Mouse (Mus musculus) gastrocnemius, postnatal 10 days (tissue): Measurements from ENCODE around the gene Ano2. TPM values are rescaled to one million over a fixed set of nuclear protein-coding genes. Genes with fewer than 3 reads are reported as not detected.

ENCODE experiments used
- DNase-seq: peaks from one replicate; pipeline ENCODE4 v3.0.0; 2021; ENCODE audit warnings: mixed read lengths
- long read RNA-seq, 2 experiments: library from polyadenylated mRNA; stranded (forward); transcript quantifications; one replicate each; pipeline ENCODE4 v2.0.0; 2021
- total RNA-seq, 2 experiments: library from RNA; stranded (reverse); gene quantifications; 2 replicates each; pipeline ENCODE4 v1.2.3; 2021

The Ano2 gene
- under 1 TPM; 0.12 to 0.14 TPM for total RNA-seq
- long read RNA-seq, experiment 1 = 0 reads
- long read RNA-seq, experiment 2 = 0 reads

DNA sequence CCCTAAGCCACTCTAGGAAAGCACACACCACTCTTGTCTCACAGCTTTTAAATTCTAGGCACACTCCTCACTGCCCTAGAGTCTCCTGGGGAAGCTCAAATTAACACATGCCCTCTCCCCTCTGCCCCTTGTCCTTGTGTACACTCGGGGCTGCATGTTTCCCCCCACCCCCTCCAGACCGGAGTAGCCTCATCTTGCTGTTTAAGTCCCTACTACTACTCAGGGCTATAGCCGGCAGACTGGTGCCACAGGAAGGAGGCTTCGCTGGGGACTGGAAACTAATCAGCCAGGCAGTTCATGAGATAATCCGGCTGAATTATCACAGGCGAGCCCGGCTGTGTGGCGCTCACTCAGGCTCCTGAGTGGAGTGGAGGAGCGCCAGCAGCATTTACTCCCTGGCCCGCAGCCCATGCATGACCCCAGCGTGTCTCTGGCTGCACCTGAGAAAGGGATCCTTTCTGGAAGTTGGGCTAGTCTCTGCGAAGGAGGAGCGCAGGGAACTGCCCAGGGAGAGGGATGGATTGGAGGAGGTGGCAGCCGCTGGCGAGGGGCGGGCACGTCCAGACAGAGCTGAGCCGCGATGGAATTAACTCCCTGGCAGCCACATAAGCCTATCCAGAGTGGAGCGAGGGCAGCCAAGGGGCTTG is at the start of gene Ano2:
Gene Ano2 (plus strand): TSS at position 363 of the 647 bp plus-strand sequence.
- DNase-seq = no peak

DNA sequence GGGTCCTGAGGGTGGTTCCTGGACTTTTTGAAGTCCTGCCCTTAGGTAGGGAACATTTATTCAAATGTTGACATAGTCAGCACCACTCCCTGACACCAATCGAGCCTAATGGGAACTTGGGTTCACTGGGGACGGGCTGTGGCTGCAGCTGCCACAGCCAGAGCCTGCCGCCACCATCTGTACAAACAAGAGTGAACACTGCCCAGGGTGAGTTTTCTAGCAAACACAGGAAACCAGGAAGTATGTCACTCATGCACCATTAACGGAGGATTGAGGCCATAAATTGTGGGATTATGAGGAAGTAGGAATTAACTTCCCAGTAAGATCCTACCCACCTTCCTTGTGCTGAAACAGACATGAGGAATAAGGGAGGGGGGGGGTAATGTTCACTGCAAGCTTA is 49.7 kb upstream of the Ano2 start:
- no peak for DNase-seq

DNA sequence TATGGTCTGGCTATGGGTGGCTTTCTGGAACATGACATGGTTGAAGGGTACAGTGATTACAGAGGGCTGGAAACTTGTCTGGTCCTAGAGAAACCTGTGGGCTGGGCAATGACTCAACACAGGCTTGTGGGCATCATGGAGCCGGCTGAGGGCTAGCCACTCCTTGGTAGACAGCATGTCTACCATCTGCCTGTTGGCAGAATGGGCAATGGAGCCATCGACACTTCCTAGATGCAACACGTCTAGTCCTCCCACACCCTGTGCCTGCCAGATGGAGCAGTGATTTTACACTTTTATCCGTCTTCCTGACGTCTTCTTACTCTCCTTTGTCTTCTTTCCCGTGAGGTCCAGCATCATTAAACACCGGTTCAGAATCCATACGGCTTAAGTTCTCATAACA is 49.1 kb upstream of the Ano2 start:
- DNase-seq = no peak

DNA sequence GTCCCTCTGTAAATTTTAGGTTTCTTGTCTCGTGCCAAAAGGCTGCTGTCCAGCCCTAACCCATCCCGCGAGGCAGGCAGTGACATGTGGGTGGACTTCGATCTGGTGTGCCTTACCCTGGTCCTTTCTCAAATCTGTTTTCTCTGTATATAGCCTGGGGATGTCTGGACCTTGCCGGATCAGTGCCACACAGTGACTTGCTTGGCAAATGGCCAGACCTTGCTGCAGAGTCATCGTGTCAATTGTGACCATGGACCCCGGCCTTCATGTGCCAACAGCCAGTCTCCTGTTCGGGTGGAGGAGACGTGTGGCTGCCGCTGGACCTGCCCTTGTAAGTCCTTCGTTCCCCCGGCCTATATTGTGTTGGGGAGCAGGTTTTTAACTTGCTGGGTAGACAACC is 41.3 kb upstream of the Ano2 start:
- DNase-seq = no peak

DNA sequence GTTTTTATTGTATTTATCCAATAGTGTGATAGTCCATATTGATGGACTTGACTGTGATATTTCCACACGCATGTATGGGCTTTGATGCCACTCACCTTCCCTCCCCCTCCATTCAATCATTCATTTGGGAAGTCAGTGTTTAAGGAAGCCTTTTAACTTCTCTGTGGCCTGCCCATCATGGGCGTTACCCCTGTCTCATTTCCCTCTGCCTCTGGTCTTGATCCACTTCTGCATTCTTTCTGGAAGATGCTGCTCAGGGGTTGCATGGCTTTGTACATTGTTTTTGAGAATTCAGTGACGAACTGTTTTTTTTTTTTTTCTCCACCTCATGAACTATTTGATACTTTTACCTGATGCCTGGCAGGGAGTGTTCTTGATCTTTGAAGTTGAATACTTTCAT is 38.9 kb upstream of the Ano2 start:
- no peak for DNase-seq

DNA sequence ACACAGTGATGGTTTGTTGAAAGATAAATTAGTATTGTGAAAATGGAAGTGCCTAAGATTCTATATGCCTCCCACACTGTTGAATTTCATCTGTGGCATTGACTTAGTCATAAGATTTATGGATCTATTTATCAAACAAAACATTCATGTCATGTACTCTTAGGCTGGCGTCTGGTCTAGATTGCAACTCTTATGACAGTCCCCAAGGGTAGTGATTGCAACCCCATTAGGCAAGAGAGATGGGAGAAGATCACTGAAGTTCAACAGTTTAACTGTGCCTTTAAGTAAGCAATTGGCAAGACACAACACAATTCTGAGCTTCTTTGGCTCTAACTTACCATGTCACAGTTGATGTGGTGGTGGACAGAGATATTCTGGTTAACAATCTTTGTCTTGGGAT is 36.8 kb upstream of the Ano2 start:
- DNase-seq = no peak

DNA sequence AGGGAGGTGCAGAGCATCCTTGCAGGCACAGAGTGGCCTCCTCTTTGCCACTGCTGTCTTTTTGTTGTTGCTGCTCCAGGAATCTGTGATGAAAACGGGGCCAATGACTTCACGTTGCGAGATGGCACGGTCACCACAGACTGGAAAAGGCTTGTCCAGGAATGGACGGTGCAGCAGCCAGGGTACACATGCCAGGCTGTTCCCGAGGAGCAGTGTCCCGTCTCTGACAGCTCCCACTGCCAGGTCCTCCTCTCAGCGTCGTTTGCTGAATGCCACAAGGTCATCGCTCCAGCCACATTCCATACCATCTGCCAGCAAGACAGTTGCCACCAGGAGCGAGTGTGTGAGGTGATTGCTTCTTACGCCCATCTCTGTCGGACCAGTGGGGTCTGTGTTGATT is 33.3 kb upstream of the Ano2 start:
- no peak for DNase-seq

DNA sequence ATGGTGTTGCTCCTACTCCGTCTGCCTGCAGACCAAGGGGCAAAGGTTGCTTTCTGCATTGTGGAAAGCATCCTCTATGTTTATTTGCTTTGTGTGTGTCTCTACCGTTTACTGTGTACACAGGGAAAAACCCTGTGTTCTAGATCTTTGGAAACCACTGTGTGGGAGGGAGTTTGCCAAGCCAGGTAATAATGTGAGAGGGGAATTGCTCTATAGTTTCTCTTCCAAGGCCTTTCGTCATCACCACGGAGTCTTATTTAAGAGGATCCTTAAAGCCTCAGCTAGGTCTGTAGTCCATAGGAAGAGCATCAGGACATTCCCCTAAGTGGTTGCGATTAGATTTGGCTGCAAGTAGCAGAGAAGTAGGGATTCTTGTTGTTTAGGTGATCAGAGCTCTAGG is 32.3 kb upstream of the Ano2 start:
- DNase-seq = no peak

DNA sequence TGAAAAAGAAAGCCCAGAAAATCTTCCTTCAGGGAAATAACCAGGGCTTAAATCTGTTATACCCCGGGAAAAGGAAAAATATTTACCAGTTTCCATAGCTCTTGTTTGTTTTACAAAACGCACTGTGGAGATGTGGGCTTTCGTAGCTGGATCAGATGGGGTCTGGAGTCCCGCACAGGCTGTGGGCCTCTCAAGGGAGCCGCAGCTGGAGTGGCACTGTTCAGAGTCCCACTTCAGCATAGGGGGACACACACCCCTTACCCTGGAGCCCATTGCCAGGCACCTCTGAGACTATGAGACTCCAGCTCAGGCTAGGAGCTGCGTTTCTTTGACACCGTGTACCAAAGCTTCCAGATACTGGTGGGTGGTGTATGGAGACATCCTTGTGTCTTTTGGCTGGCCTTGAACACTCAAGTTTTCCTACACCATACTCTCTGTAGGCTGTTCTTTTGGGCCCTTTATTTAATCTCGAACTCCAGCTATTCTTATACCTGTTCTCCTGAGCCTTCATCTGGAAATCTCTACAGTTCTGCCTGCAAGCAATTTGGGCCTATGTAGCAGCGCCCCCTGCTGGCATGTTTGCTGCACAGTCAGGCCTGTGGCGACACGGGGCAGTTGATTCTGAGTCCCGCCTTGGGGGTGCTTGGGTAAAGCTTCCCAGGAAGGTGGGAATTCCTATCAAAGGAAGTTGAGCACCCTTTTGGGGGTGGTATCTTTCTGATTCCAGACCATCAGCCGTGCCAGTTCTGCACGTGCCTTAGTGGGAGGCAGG is 28.9 kb upstream of the Ano2 start:
- DNase-seq = peak; percentile 87

DNA sequence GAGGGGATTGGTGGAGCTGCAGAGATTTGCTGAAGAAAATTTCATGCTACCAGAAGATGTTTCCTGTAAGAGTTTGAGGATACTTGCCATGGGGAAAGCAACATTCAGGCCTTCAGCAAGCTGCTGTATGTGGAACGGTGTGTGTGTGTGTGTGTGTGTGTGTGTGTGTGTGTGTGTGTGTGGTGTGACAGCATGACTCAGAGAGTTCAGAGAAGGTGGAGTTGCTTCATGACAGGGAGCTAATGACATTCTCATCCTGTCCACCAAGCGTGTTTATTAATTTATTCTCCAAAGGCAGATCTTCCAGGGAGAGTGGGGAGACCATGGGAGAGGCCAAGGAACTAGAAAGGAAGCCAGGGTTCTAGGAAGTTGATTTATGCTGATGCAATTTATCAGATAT is 26.3 kb upstream of the Ano2 start:
- DNase-seq = no peak

DNA sequence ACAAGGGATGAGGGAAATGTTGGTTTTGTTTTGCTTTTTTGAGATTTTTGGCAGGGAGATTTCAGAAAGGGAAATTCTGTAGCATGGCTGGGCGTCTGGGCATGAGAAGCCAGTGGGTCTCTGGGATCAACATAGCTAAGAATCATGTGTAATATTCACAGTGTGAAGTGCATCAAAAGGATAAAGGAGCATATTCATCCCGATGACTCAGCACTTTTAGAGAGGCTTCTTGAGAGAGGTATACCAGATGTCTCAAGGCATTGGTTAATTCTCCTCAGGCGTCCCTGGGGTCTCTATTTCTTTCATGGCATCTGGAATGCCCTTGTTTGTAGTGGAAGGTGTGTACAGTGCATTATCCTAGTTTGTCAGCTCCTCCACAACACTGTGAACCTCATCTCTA is 18.4 kb upstream of the Ano2 start:
- DNase-seq = no peak

DNA sequence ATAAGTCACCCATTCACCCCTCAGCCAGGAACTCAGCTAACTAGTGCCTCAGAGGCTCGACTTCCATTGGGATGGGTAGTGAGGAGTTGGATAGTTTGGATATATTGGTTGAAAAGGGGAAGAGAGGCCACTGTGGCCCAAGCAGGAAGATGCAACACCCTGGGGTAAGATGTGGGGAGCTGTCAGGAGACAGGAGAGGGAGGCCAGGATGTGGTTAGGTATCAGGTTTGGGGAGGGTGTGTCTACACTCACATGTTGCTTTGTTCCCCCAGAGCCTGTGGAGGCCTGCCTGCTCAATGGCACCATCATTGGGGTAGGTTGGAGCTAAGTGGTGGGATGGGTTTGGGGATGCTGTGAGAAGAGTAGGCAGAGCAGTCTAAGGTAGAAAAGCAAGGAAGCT is 11.7 kb upstream of the Ano2 start:
- no peak for DNase-seq

DNA sequence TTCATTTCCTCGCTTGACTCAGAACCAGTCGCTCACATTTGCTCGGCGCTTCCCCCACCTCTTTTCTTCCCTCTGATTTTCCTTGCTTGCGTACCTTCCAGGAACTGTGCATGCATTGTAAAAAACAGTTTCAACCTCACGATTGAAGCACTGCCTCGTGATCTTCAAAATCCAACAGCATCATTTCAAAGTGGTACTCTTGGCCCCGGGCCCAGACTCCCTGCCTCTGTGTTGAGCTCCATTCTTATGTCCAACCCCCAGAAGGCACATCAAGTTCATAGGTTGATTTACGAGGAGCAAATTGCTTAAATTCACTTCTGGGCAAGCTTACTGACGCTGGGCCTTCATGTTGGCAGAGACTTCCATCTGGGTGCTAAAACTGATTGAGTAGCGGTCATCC is 9.6 kb upstream of the Ano2 start:
- no peak for DNase-seq

DNA sequence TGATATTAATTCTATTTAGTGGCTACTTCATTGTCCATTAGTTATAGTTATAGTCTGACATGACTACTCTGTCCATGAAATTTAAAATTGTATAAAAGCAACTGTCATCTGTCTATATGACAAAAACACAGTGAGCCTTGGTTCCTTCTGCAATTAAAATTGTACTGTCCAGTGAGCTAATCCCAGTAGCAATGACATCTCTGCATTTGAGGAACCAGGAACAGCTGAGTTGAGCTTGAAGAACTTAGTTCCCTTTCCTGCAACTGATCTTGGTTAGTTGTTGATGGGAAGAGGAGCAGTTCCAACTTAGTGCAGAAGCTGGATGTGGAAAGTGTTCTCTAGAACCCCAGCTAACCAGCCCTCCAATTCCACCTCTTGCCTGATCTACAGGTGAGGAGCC is 4.8 kb upstream of the Ano2 start:
- no peak for DNase-seq

DNA sequence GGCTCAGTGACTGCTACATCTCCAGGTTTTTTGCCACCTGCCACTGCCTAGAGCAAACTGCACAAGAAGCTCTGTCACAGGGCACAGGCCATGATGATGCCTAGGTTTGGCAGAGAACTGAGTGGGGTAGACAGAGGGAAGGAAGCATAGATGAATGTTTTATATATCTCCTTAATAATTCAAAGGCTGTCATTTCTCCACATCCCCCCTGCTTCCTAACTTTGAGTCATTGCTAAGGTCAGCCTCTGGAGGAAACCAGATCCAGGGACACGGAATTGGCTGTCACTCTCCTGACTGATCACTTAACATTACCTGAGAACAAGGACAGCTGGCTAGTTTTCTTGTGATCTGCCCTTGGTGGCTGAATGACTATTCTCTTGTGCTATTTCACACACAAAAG is 2.2 kb upstream of the Ano2 start:
- DNase-seq = no peak

DNA sequence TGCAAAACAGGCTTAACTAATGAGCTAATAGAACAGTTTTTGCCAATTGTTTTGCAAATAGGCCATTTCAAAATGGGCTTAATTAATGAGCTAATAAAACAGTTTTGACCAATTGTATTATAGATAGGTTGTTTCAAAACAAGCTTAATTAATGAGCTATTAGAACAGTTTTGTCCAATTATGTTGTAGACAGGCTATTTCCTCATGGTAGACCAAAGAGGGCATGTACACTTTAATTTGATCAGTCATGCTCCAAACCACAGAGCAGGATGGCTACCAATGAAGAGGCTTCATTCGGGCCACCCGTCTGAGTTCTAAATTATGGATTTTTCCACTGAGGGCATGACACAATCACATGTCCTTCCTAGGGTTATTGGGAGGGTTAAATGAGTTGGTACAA is 10.9 kb downstream of the Ano2 start:
- no peak for DNase-seq

DNA sequence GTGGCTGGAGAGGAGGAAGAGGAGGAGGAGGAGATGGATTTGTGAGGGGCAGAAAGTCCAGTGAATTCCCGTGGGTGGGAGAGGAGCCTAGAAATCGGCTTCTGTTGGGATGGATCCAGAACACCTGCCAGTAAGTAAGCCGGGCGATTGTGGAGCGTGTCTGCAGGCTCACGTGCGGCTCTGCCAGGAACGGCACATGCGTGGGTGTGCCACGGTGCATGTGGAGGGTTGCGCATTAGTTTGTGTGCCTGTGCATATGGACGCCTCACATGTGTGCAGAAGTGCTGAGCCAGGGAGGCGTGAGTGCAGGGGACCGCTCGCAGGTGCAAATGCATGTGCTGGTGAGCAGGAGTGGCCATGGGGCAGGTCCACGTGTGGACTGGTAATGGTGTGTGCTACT is 21.0 kb downstream of the Ano2 start:
- DNase-seq = no peak

DNA sequence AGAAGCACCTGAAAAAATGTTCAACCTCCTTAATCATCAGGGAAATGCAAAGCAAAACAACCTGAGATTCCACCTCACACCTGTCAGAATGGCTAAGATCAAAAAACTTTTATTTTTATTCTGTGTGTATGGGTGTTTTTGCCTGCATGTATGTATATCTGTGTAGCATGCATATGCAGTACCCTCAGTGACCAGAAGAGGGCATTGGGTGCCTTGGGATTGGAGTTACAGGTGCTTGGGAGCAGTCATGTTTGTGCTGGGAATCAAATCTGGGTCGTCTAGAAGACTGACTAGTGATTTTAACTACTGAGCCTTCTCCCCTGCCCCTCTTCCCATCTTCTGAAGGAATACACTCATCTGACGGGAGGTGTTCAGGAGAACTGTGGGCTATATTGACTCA is 36.2 kb downstream of the Ano2 start:
- no peak for DNase-seq

DNA sequence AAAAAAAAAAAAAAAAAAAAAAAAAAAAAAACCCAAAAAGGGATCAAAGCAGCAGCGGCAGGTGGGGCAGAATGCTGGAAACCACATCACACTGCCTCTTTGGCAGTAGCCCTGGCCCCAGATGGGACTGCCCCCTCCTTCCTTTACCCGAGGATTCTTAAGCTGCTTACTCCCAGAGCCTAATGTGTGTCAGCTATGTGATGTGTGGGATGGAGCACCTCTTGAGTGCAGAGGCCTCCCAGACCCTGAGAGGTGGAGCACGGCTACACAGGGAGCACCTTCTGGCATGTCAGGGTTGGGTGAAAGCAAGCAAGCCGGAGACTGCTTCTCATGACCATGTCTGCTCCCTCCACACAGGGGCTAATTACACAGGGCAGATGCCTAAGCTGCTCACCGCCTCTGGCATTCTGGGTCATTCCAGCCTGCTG is 37.3 kb downstream of the Ano2 start:
- no peak for DNase-seq

DNA sequence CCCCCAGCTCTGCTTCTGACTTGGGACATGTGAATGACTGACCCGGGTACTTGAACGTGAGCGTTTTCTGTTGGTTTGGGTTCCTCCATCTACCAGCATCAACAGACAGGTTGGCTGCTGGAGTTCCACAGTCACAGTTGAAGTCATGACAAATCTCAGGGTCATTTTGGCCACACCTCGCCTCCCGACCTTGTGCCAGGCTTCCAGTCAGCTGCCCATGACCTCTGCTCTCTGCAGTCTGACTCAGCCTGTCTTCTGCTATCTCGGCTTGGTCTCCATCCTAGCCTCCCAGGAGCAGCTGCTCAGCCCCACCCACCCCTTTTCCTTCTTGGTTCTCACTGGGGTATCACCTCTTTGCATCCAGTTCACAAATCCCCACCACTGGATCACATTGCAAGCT is 39.3 kb downstream of the Ano2 start:
- DNase-seq = no peak

DNA sequence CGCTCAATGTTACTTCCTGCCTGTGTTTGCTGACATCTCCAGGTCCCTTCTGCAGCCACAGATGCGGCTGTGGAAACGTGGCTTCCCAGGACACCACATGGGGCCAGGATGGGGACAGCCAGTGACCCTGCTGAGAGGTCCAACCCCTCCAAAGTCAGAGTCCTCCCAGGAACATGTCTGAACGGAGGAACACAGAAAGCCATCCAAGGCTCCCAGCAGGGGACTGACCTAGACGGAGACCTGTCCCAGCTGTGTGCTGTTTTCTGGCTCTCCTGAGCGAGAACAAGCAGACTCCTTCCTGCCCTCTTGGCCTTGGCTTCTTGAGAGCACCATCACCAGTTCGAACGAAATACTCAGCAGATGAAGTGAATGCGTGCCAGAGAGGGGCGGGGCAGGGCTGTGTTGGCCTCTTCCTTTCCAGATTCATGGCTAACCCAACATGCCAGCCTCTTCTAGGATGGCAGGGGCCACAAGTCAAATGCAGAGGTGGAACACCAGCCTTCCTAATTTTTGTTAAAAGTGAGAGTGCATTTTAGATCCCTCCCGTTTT is 39.8 kb downstream of the Ano2 start:
- DNase-seq = no peak

DNA sequence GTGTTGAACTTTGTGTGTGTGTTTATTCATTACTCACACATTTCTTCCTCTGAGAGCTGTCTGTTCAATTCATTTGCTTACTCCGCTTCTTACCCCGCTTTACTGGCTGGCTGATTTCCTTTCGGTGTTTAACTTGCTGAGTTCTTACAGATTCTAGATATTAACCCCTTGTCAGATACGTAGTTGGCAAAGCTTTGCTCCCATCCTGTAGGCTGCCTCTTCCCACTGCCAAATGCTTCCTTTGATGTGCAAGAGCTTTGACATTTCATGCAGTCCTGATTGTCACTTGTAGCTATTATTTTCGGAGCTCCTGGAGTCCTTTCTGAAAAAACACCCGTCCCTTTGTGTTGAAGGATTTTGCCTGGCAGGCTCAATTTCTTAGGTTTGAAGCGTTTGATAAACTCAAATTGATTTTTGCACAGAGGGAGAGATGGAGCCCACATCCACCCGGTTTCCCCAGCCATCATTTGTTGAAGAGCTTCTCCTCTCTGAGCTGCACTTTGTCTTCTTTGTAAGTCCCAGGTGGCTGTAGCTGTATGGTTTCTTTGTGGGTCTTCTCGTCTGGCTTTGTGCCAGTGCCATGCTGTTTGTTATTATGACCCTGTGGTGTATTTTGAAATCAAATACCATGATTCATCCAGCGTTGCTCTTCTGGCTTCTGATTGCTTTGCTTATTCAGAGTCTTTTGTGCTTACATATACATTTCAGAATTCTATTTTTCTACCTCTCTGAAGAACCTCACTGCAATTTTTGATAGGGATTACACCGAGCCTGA is 47.5 kb downstream of the Ano2 start:
- no peak for DNase-seq
